Mouse (Mus musculus): ENCODE data around the gene Gm13287. TPM values are rescaled to one million over a fixed set of nuclear protein-coding genes. Genes with fewer than 3 reads are reported as not detected.

Gm13287 gene
- total RNA-seq (2023), result not detected in 4 replicates

GRCm38 (mm10) chr4:88802954-88803353 is at the start of gene Gm13287:
TSS of gene Gm13287 (plus strand) at chr4:88803254.

GRCm38 (mm10) chr4:88754818-88755340 is 48.2 kb upstream of the Gm13287 start, which contains the start of gene Gm13271:
TSS of gene Gm13271 (plus strand) at chr4:88754868.

GRCm38 (mm10) chr4:88759610-88760268 is 43.3 kb upstream of the Gm13287 start, which contains the start of gene Gm13283:
TSS of gene Gm13283 (plus strand) at chr4:88760119.

GRCm38 (mm10) chr4:88773534-88773933 is 29.5 kb upstream of the Gm13287 start, which contains the start of gene Gm13290:
TSS of gene Gm13290 (plus strand) at chr4:88773834.

GRCm38 (mm10) chr4:88776622-88777021 is 26.4 kb upstream of the Gm13287 start, which contains the start of gene Gm13289:
TSS of gene Gm13289 (plus strand) at chr4:88776922.

GRCm38 (mm10) chr4:88779550-88779949 is 23.5 kb upstream of the Gm13287 start, which contains the start of gene Gm13272:
TSS of gene Gm13272 (plus strand) at chr4:88779850.

GRCm38 (mm10) chr4:88781831-88782230 is 21.2 kb upstream of the Gm13287 start, which contains the start of gene Ifnz:
TSS of gene Ifnz (plus strand) at chr4:88782131.

GRCm38 (mm10) chr4:88785409-88785808 is 17.6 kb upstream of the Gm13287 start, which contains the start of gene Gm13276:
TSS of gene Gm13276 (plus strand) at chr4:88785709.

GRCm38 (mm10) chr4:88788402-88788801 is 14.7 kb upstream of the Gm13287 start, which contains the start of gene Gm13277:
TSS of gene Gm13277 (plus strand) at chr4:88788632.

GRCm38 (mm10) chr4:88791250-88791649 is 11.8 kb upstream of the Gm13287 start, which contains the start of gene Gm13278:
TSS of gene Gm13278 (plus strand) at chr4:88791550.

GRCm38 (mm10) chr4:88793936-88794675 is 8.9 kb upstream of the Gm13287 start, which contains the start of gene Gm13275:
TSS of gene Gm13275 (plus strand) at chr4:88794487.

GRCm38 (mm10) chr4:88797097-88797496 is 6.0 kb upstream of the Gm13287 start, which contains the start of gene Gm13279:
TSS of gene Gm13279 (plus strand) at chr4:88797397.

GRCm38 (mm10) chr4:88799365-88799764 is 3.7 kb upstream of the Gm13287 start, which contains the start of gene Gm13285:
TSS of gene Gm13285 (plus strand) at chr4:88799665.

GRCm38 (mm10) chr4:88805231-88805630 is 2.2 kb downstream of the Gm13287 start, which contains the start of gene Gm13288:
TSS of gene Gm13288 (plus strand) at chr4:88805531.

GRCm38 (mm10) chr4:88815928-88816327 is 12.9 kb downstream of the Gm13287 start, which contains the start of gene Ifna7:
TSS of gene Ifna7 (plus strand) at chr4:88816228.

GRCm38 (mm10) chr4:88819659-88820058 is 16.6 kb downstream of the Gm13287 start, which contains the start of gene Ifna11:
TSS of gene Ifna11 (plus strand) at chr4:88819959.

GRCm38 (mm10) chr4:88827116-88827515 is 24.1 kb downstream of the Gm13287 start, which contains the start of gene Ifna6:
TSS of gene Ifna6 (plus strand) at chr4:88827416.

GRCm38 (mm10) chr4:88835225-88835624 is 32.2 kb downstream of the Gm13287 start, which contains the start of gene Ifna5:
TSS of gene Ifna5 (plus strand) at chr4:88835525.

GRCm38 (mm10) chr4:88841438-88841911 is 38.4 kb downstream of the Gm13287 start, which contains the start of gene Ifna4:
TSS of gene Ifna4 (plus strand) at chr4:88841861.

GRCm38 (mm10) chr4:88849698-88850097 is 46.6 kb downstream of the Gm13287 start, which contains the start of gene Ifna1:
TSS of gene Ifna1 (plus strand) at chr4:88850087.

Measured in B cell, adult 62 days (primary cell).